Mouse (Mus musculus) myocyte (in vitro differentiated cells): Measurements from ENCODE around the gene Mtmr3.

Experiments
- CEBPB ChIP-seq: IDR thresholded peaks from 2 replicates; pipeline ENCODE4 v1.6.1; 2011; ENCODE audit warnings: mild to moderate bottlenecking, moderate library complexity; ENCODE audit not compliant: poor library complexity, insufficient read depth, severe bottlenecking
- POLR2A ChIP-seq: IDR thresholded peaks from one replicate; pipeline ENCODE4 v1.6.1; 2011; ENCODE audit warnings: low read depth, mild to moderate bottlenecking, control low read depth, moderate library complexity; ENCODE audit not compliant: insufficient read length
- REST ChIP-seq: IDR thresholded peaks from one replicate; pipeline ENCODE4 v1.6.1; 2011; ENCODE audit warnings: mild to moderate bottlenecking, control low read depth, moderate library complexity; ENCODE audit not compliant: insufficient read depth, insufficient read length
- TCF3 ChIP-seq: IDR thresholded peaks from one replicate; pipeline ENCODE4 v1.6.1; 2011; ENCODE audit warnings: low read depth, control low read depth; ENCODE audit not compliant: insufficient read length

GRCm38 (mm10) chr11:4641185-4641584 is 46.5 kb upstream of the Mtmr3 start:
- no peak for TF ChIP-seq POLR2A
- TF ChIP-seq TCF3 = no peak
- TF ChIP-seq REST = no peak
- TF ChIP-seq CEBPB = no peak
